Mouse (Mus musculus): ENCODE data around the gene Tada2a.

DNA sequence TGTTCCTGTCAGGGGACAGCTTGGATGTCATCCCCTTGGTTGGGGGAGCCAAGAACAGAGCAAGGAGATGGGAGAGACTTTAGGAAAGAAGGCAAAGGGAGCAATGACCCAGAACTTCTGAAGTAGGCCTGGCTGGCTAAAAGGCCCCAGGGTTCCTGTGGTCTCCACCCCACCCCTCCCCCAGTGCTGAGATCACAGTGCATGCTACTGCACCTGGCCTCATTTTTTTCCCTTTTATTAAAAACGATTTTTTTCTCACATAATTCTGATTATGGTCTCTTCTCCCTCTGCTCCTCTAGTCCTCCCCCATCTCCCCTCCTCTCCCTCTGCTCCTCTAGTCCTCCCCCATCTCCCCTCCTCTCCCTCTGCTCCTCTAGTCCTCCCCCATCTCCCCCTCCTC is 84.4 kb downstream of the Tada2a start:
- TF ChIP-seq CTCF (IDR thresholded peaks at IDR 0.05; ENCODE audit: low read depth, low read length), result no peak
- no peak for TF ChIP-seq POLR2A (IDR thresholded peaks at IDR 0.05; ENCODE audit: extremely low read depth, insufficient read depth, low read length)
